Comparison of ENCODE assay signal across 8 mouse cellular contexts in genomic region chr14:46999321-47000025, GRCm38 (mm10).
DNase-seq lines count a peak whose midpoint lies in the region; ATAC-seq and TF ChIP-seq lines count a peak whose summit lies in the region.

No protein-coding gene starts in this region.

- DNase-seq in gastrocnemius, adult 2 months: peak; percentile 62
- no peak for DNase-seq in gastrocnemius, postnatal 10 days
- DNase-seq in 3134 (ENCODE audit: extremely low read depth, insufficient read length, low spot score) (peak; percentile 34), NIH3T3 (ENCODE audit: low read depth) (peak; percentile 79)
- no peak for DNase-seq in adrenal gland, adult 8-10 months

- H3K9ac ChIP-seq in heart, embryonic 14.5 days (ENCODE audit: low read length): no peak overlapping the region
- H3K9ac ChIP-seq in intestine, embryonic 15.5 days: no peak overlapping the region

- peak overlapping the region; percentile 62 for H3K4me3 ChIP-seq in gastrocnemius, adult 2 months
- H3K4me3 ChIP-seq in heart, embryonic 14.5 days (ENCODE audit: control insufficient read depth in 1 of 2, insufficient read depth in 1 of 2, low read depth in 1 of 2, low read length in 2 of 2): no peak overlapping the region
- no peak overlapping the region for H3K4me3 ChIP-seq in intestine, embryonic 15.5 days (replicated peaks)

- ATAC-seq in heart, embryonic 14.5 days (ENCODE audit: insufficient number of reproducible peaks, insufficient read depth, low FRiP score, low read depth): no peak
- ATAC-seq in erythroblast, adult 5-6 weeks (replicated peaks; ENCODE audit: low FRiP score, poor library complexity, severe bottlenecking): no peak
- no peak for ATAC-seq in intestine, embryonic 15.5 days

- no peaks in the 10 kb centered on the region for H3K27me3 ChIP-seq in heart, embryonic 14.5 days (ENCODE audit: control insufficient read depth, insufficient read depth, low read length)
- no peaks in the 10 kb centered on the region for H3K27me3 ChIP-seq in intestine, embryonic 15.5 days (replicated peaks)

- intact Hi-C loops in gastrocnemius, adult 2 months (cut with DNase I): loop anchor here (1.0 to 10.0 kb wide), 4 partner anchors 32 to 255 kb away; partner anchors contain the start of gene Gch1

- TF ChIP-seq CTCF in gastrocnemius, adult 2 months (IDR thresholded peaks at IDR 0.05): no peak

- no peaks in the 10 kb centered on the region for H3K36me3 ChIP-seq in heart, embryonic 14.5 days (ENCODE audit: control insufficient read depth, insufficient read depth, low read length)
- H3K36me3 ChIP-seq in intestine, embryonic 15.5 days: no peaks in the 10 kb centered on the region

- peak overlapping the region; percentile 91 for H3K27ac ChIP-seq in gastrocnemius, adult 2 months
- no peak overlapping the region for H3K27ac ChIP-seq in heart, embryonic 14.5 days (replicated peaks in 1 of 2; ENCODE audit: control insufficient read depth in 1 of 2, insufficient read depth in 1 of 2, low read depth in 2 of 2, low read length in 2 of 2)
- H3K27ac ChIP-seq in intestine, embryonic 15.5 days: no peak overlapping the region

- WGBS in heart, embryonic 14.5 days: 46% methylated on average over 9 of the region's 9 CpGs
- 69% methylated on average over 9 of the region's 9 CpGs for WGBS in intestine, embryonic 15.5 days

- no peaks in the 10 kb centered on the region for H3K9me3 ChIP-seq in heart, embryonic 14.5 days (ENCODE audit: control insufficient read depth, low read length)
- H3K9me3 ChIP-seq in intestine, embryonic 15.5 days: no peaks in the 10 kb centered on the region

- H3K4me1 ChIP-seq in heart, embryonic 14.5 days (ENCODE audit: control insufficient read depth in 2 of 2, insufficient read depth in 2 of 2, low read length in 2 of 2): peaks cover 25 to 34% of the 10 kb centered on the region in 2 experiments
- 0 out of 2 replicates have a peak, but pooled peaks cover 2% of the 10 kb centered on the region for H3K4me1 ChIP-seq in intestine, embryonic 15.5 days (replicated peaks)

- H3K4me2 ChIP-seq in heart, embryonic 14.5 days (ENCODE audit: low read length): peak overlapping the region; percentile 19; the same call in 1 of the 2 replicates
- H3K4me2 ChIP-seq in intestine, embryonic 15.5 days (replicated peaks): no peak overlapping the region

Comparison
In these comparisons a context has a peak if more than half of its experiments do, and no peak if none do; other contexts are left out.
1. DNase-seq: peak in gastrocnemius, adult 2 months (single experiment), 3134 (single experiment) and NIH3T3 (single experiment); none in gastrocnemius, postnatal 10 days (single experiment) and adrenal gland, adult 8-10 months (single experiment).